Mouse (Mus musculus) heart, embryonic 16.5 days (tissue): ENCODE data around the gene Mcam. TPM values are rescaled to one million over a fixed set of nuclear protein-coding genes. Genes with fewer than 3 reads are reported as not detected.

Source experiments
- ATAC-seq: fragments of 200-750 bp; cut with Nextera tagmentation; replicated peaks from 2 replicates; pipeline ENCODE4 v1.8.0; 2017; ENCODE audit warnings: moderate number of reproducible peaks; ENCODE audit not compliant: insufficient read depth, low FRiP score; ENCODE audit errors: extremely low read depth
- H3K27ac ChIP-seq: fragments of 300-500 bp; sonication (generic); 2 replicates; pipeline ENCODE4 v1.5.1; 2014; ENCODE audit warnings: mild to moderate bottlenecking, low read length, control low read depth, moderate library complexity
- H3K27me3 ChIP-seq: fragments of 300-500 bp; sonication (generic); 2 replicates; pipeline ENCODE4 v1.6.1; 2014; ENCODE audit warnings: low read length, mixed read lengths; ENCODE audit not compliant: control insufficient read depth, insufficient read depth
- H3K36me3 ChIP-seq: fragments of 300-500 bp; sonication (generic); 2 replicates; pipeline ENCODE4 v1.6.1; 2014; ENCODE audit not compliant: control insufficient read depth, insufficient read depth
- H3K4me1 ChIP-seq: fragments of 300-500 bp; sonication (generic); 2 replicates; pipeline ENCODE4 v1.6.1; 2014; ENCODE audit warnings: low read length, mixed read lengths; ENCODE audit not compliant: control insufficient read depth, insufficient read depth
- H3K4me2 ChIP-seq: fragments of 300-500 bp; sonication (generic); 2 replicates; pipeline ENCODE4 v1.6.1; 2014; ENCODE audit warnings: low read depth, mild to moderate bottlenecking, control low read depth, low read length
- H3K4me3 ChIP-seq: fragments of 300-500 bp; sonication (generic); 2 replicates; pipeline ENCODE4 v1.5.1; 2014; ENCODE audit warnings: mild to moderate bottlenecking, control low read depth, low read length
- H3K9ac ChIP-seq: fragments of 300-500 bp; sonication (generic); 2 replicates; pipeline ENCODE4 v1.6.1; 2014; ENCODE audit warnings: low read length, control low read depth
- H3K9me3 ChIP-seq: fragments of 300-500 bp; sonication (generic); replicated peaks from 2 replicates; pipeline ENCODE4 v1.6.1; 2016; ENCODE audit warnings: low read length; ENCODE audit not compliant: control insufficient read depth
- WGBS: fragments of 180-500 bp; shearing (Covaris S2); extraction: QIAGEN DNeasy Blood & Tissue Kit; methylation state at CpG from one replicate; pipeline ENCODE4 v1.1.7; 2014; 5-methylcytosine and 5-hydroxymethylcytosine counted together
- polyA plus RNA-seq: library from polyadenylated mRNA; unstranded; fragments of >200 nt; fragmentation: Nextera tagmentation; extraction: Ambion mirVana; gene quantifications from 2 replicates; pipeline ENCODE4 v1.2.1, GENCODE M21; 2015

The Mcam gene
- polyA plus RNA-seq, 1 experiment from 2014 or later: 104 TPM

GRCm38 (mm10) chr9:44175957-44176356 lies 41.7 kb downstream of the Mcam start:
- Histone ChIP-seq H3K4me2 (peak overlapping the region; percentile 47), H3K4me1 (peaks cover 42% of the 10 kb centered on the region), H3K9me3 (no peaks in the 10 kb centered on the region), H3K9ac (peak overlapping the region; percentile 46), H3K4me3 (peak overlapping the region; percentile 16), H3K27me3 (no peaks in the 10 kb centered on the region), H3K36me3 (peaks cover 15% of the 10 kb centered on the region), H3K27ac (peak overlapping the region; percentile 83)
- ATAC-seq: 0 out of 2 replicates have a peak, but pooled peaks have one; percentile 23
- WGBS: 24% methylated on average over 1 of the region's 1 CpGs

- Histone ChIP-seq H3K27ac (no peak overlapping the region), H3K27me3 (no peaks in the 10 kb centered on the region), H3K4me3 (no peak overlapping the region), H3K4me1 (peaks cover 47% of the 10 kb centered on the region), H3K36me3 (peaks cover 9% of the 10 kb centered on the region), H3K9me3 (no peaks in the 10 kb centered on the region), H3K9ac (no peak overlapping the region), H3K4me2 (no peak overlapping the region)
- no peak for ATAC-seq
- 52% methylated on average over 2 of the region's 2 CpGs for WGBS
Measured at GRCm38 (mm10) chr9:44177405-44177804, 43.1 kb downstream of the Mcam start.

- no peak for ATAC-seq
- WGBS: 87% methylated on average over 14 of the region's 14 CpGs
- Histone ChIP-seq H3K4me3 (no peak overlapping the region), H3K36me3 (no peaks in the 10 kb centered on the region), H3K4me1 (peaks cover 49% of the 10 kb centered on the region), H3K4me2 (no peak overlapping the region), H3K27me3 (no peaks in the 10 kb centered on the region), H3K9ac (no peak overlapping the region), H3K9me3 (no peaks in the 10 kb centered on the region), H3K27ac (no peak overlapping the region)
Measured at GRCm38 (mm10) chr9:44178389-44178788, 44.1 kb downstream of the Mcam start.

- no peak overlapping the region for H3K27ac ChIP-seq
- H3K9me3 ChIP-seq: no peaks in the 10 kb centered on the region
- no peaks in the 10 kb centered on the region for H3K27me3 ChIP-seq
- no peak for ATAC-seq
- H3K9ac ChIP-seq: no peak overlapping the region
- no peaks in the 10 kb centered on the region for H3K36me3 ChIP-seq
- peaks cover 49% of the 10 kb centered on the region for H3K4me1 ChIP-seq
- 98% methylated on average over 12 of the region's 12 CpGs for WGBS
- no peak overlapping the region for H3K4me3 ChIP-seq
- no peak overlapping the region for H3K4me2 ChIP-seq
Measured at GRCm38 (mm10) chr9:44178811-44179210, 44.5 kb downstream of the Mcam start.

GRCm38 (mm10) chr9:44181537-44181936 lies 47.3 kb downstream of the Mcam start:
- WGBS: 25% methylated on average over 5 of the region's 5 CpGs
- H3K9ac ChIP-seq: no peak overlapping the region
- peak overlapping the region; percentile 73 for H3K27ac ChIP-seq

GRCm38 (mm10) chr9:44182260-44182659 lies 48.0 kb downstream of the Mcam start:
- WGBS: 84% methylated on average over 3 of the region's 3 CpGs
- Histone ChIP-seq H3K9me3 (no peaks in the 10 kb centered on the region), H3K4me2 (no peak overlapping the region), H3K27ac (peak overlapping the region; percentile 73), H3K9ac (no peak overlapping the region), H3K4me1 (peaks cover 29% of the 10 kb centered on the region), H3K27me3 (no peaks in the 10 kb centered on the region), H3K4me3 (no peak overlapping the region), H3K36me3 (no peaks in the 10 kb centered on the region)
- ATAC-seq: no peak

More at GRCm38 (mm10) chr9:44181537-44181936, 47.3 kb downstream of the Mcam start:
- H3K4me1 ChIP-seq: peaks cover 34% of the 10 kb centered on the region
- H3K27me3 ChIP-seq: no peaks in the 10 kb centered on the region
- H3K36me3 ChIP-seq: no peaks in the 10 kb centered on the region
- H3K4me2 ChIP-seq: peak overlapping the region; percentile 40
- H3K9me3 ChIP-seq: no peaks in the 10 kb centered on the region
- H3K4me3 ChIP-seq: no peak overlapping the region
- no peak; the same call in 1 of the 2 replicates for ATAC-seq

GRCm38 (mm10) chr9:44188223-44188622 lies 54.0 kb downstream of the Mcam start:
- no peaks in the 10 kb centered on the region for H3K9me3 ChIP-seq
- H3K27me3 ChIP-seq: no peaks in the 10 kb centered on the region
- no peak overlapping the region for H3K27ac ChIP-seq
- no peak overlapping the region for H3K4me2 ChIP-seq
- H3K4me1 ChIP-seq: peaks cover 9% of the 10 kb centered on the region; the same call in 1 of the 2 replicates
- no peak for ATAC-seq
- 73% methylated on average over 12 of the region's 12 CpGs for WGBS
- no peaks in the 10 kb centered on the region; the same call in 1 of the 2 replicates for H3K36me3 ChIP-seq
- no peak overlapping the region for H3K4me3 ChIP-seq
- H3K9ac ChIP-seq: no peak overlapping the region

GRCm38 (mm10) chr9:44191166-44191565 lies 56.9 kb downstream of the Mcam start:
- Histone ChIP-seq H3K4me1 (peaks cover 21% of the 10 kb centered on the region), H3K9me3 (no peaks in the 10 kb centered on the region), H3K36me3 (no peaks in the 10 kb centered on the region; the same call in 1 of the 2 replicates), H3K27ac (no peak overlapping the region), H3K4me3 (no peak overlapping the region), H3K27me3 (no peaks in the 10 kb centered on the region), H3K4me2 (no peak overlapping the region), H3K9ac (no peak overlapping the region)
- ATAC-seq: no peak
- WGBS: 84% methylated on average over 3 of the region's 3 CpGs

GRCm38 (mm10) chr9:44192312-44192711 lies 58.0 kb downstream of the Mcam start:
- H3K27ac ChIP-seq: no peak overlapping the region
- no peak overlapping the region for H3K4me3 ChIP-seq
- no peak for ATAC-seq
- no peak overlapping the region for H3K9ac ChIP-seq
- no peaks in the 10 kb centered on the region for H3K9me3 ChIP-seq
- H3K4me2 ChIP-seq: no peak overlapping the region
- H3K4me1 ChIP-seq: peaks cover 21% of the 10 kb centered on the region
- no peaks in the 10 kb centered on the region; the same call in 1 of the 2 replicates for H3K36me3 ChIP-seq
- 71% methylated on average over 3 of the region's 3 CpGs for WGBS
- no peaks in the 10 kb centered on the region for H3K27me3 ChIP-seq
